Mouse (Mus musculus) layer of hippocampus, adult 11-12 months (tissue): ENCODE results near the gene Rap1gap2.

Experiments used
- DNase-seq: peaks from one replicate; pipeline ENCODE4 v3.0.0; 2022; ENCODE audit warnings: low spot score

The Rap1gap2 gene

GRCm38 (mm10) chr11:74459651-74460050, 151.1 kb downstream of the Rap1gap2 start:
- no peak for DNase-seq

DNA sequence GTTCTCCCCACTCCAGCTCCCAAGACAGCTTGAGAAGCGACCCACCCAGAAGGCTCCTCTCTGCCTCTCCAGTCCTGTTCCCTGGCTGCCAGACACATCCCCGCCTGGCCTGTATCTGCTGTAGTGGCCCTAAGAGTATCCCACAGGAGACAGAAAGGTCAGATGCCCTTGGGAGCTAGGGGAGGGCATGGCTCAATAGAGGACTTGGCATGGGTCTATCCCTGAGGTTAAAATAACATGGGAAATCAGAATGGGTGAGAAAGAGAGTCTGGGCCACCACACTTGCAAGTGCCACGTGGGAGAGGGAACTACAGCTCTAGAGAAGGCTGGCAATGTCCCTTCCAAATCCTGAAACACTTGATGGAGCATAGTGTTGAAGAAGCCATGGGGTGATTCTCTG, 152.3 kb downstream of the Rap1gap2 start:
- no peak for DNase-seq

DNA sequence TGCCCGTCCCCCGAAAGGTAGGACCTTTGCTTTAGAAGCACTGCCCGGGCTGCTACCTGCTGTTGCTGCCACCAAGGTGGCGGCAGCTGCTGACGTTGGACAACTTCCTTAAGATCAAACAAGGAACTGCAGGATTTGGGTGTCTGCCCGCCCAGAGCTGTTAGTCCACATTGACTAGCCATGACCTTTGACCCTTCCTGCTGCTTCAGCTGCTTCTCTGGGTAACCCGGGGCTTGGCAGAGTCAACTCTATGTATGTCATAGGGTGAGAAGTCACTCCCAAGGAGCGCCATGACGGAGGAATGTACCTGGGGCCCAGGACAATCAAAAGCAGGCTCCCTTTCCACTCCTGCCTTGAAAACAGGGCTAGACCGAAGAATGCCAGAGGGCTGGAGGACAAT, 153.5 kb downstream of the Rap1gap2 start:
- no peak for DNase-seq

DNA sequence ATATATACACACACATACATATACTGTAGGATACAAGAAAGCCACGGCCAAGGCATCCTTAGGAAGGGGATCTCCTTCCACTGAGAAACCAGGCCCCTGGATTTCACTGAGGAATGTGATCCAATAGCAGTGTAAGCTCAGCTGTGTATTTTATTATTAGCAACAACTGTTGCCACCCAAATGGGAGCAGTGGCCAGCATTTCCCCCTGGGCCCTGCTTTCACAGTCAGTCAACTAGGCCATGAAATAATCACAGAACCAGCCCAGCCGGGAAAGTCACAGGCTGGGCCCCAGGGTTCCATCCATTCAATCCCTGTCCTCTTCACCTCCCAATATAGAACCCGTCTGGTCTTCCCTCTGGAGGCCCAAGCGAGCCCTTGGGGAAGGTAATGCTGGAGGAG, 162.2 kb downstream of the Rap1gap2 start:
- no peak for DNase-seq

DNA sequence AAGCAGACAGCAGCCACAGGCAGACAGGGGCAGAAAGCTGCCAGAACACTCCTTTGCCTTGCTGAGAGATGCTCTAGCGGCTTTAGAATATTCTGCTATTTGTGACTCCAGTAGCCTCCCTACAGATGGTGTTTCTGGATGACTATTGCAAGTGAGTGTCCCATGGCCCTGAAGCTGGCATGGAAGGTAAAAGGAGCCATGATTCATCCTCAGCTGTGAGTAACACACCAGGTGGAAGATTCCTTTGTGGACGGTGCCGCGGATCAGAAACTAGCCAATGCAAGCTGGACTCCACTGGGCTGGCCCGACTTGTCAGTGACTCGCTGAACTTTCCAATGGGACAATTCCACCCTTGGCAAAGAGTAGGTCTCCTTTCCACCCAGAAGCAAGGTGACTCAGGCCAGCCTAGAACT, 162.7 kb downstream of the Rap1gap2 start:
- DNase-seq = peak; percentile 31

DNA sequence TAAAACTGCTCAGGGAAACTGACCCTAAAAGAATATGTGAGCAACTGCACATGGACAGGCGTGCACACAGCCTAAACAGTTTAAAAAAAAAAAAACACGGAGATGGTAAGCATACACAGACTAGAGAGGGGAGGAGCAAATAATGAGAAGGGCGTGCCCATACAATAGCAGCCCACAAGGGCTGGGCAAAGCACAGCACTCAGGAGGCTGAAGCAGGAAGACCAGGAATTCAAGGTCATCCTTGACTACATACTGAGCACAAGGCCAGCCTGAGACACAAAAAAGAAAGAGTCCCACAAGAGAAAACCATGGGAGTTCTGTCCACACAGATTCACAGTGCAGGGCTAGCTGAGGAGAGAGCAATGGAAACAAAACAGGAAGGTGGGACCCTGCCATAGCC, 165.1 kb downstream of the Rap1gap2 start:
- DNase-seq = no peak

DNA sequence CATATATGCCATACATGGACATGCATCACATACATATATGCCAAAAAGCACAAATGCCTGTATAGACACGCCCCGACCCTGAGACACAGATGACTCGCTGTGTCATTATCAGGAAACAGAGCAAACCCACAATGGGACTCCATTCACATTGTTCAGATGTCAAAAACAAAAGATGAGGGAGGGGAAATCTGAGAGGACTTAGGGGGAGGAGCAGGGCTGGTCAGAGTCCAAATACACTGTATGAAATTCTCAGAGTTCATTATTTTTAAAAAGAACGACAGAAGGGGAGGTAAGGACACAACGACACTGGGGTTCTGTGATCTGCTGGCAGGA, 166.8 kb downstream of the Rap1gap2 start:
- no peak for DNase-seq

GRCm38 (mm10) chr11:74443147-74443923, 167.4 kb downstream of the Rap1gap2 start:
- DNase-seq = no peak

- no peak for DNase-seq
These were observed 168.3 kb downstream of the Rap1gap2 start for GRCm38 (mm10) chr11:74442396-74442795.

DNA sequence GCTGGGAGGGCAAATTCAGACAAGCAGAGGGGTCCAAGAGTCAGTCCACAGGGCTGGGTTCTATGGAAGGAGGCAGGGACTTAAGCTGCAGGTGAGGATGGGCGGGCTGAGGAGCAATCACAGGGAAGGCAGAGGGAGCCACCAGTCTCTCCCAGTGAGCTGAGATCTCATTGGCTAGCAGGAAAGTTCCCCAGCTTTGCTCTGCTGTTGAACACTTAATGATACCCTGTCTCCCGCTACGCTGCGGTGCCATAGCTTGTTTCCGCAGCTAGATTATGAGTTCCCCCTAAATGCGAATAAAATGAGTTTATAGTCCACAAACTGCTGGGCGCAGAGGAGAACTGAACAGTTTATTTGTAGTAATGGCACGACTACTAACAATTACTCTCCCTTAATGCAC, 170.6 kb downstream of the Rap1gap2 start:
- no peak for DNase-seq

DNA sequence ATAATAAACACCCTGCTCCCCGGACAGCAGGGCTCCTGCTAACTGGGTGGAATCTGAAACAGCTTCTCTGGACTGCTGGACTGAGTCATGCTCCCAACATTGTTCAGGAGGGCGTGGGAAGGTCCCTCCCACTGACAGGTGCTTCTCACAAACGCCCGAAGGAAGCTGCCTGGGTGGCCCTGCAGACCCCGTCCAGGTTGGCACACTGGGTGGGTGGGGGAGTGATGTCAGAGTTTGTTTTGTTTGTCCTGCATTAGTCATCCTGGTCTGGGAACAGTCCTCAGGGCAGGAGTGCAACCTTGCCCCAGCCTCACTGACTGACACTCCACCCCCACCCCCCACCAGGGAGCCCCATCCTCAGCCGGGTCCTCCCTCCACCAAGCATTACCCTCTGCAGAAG, 171.5 kb downstream of the Rap1gap2 start:
- DNase-seq = no peak

DNA sequence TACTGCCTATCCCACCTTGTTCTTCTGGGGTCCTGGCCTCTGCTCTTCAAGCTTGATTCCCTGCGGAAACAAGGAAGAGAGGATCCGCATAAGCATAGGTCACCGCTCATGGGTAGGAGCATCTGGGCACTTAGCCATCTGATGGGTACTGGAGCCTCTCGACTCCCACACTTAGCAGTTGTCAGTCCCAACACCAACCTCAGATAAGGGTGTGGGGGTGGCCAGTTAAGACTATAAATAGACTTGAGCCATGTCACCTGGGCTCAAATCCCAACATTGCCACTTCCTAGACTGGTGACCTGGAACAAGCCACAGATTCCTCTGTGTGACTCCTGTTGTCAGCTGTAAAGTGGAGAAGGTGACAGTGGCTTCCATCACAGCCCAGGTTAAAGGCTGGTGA, 172.5 kb downstream of the Rap1gap2 start:
- no peak for DNase-seq

DNA sequence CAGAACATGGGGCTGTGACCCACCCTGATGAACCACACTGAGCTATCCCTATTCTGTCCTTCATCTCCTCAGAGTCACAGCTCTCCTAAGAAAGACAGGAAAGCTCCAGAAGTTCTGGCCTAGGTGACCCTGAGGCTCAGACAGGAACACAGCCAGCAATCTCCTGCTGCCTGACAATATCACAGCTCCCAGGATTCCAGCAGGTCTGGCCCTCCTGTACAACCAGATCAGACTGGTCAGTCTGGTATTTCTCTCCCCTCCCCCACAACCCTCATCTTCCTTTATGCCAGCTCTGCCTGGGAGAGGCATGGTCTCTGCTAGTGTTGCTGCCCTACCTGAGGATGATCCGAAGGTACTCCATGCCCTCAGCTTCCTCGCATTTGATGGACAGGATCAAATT, 175.3 kb downstream of the Rap1gap2 start:
- no peak for DNase-seq

DNA sequence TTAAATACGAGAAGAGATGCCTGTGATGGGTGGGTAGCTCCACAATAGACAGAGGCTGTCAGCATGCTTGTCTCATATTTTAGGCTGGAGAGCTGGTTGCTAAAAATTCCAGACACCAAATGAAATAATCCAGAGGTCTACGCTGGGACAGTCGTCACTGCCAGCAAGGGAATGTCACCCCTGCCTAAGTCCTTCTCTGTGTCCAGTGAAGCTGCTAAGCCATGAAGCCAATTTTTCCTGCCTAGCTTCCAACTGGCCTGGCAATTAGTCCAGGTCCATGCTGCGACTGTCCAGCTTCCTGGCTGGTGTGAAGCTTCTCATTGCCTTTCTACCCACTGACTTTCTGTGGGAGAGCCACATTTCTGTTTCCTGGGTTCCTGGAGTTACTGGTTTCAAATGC, 177.7 kb downstream of the Rap1gap2 start:
- no peak for DNase-seq

DNA sequence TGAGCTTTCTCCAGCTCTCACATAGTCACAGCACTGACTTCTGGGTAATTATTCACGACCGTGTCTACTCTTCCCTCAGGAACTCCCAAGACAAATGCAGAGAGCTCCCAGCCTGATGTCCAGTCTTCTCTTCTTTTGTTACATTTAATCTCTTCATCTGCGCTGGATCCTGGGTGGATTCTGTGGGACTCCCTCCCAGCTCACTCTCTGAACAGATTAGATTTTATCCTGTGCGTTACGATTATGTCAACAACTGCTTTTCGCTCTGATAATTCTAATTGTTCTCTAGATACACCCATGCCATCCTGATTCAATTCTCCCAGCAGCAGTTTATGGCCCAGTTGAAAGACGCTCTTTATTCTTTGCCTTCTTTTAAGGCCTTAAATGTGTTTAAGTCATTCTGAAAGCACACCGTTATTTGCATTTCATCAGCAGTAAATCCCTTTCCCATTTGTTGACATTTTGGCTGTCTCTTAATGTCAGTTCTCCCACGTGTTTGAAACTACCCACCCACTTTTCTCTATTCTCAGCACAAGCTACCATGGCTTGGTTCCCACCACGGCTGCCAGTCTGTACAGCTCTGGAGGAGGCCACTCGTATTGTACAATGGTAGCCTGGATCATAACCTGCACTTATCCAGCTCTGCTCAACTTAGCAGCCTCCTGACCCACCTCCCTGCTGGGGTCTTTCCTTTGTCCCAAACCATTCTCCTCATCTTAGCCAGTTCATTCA, 180.8 kb downstream of the Rap1gap2 start:
- no peak for DNase-seq

DNA sequence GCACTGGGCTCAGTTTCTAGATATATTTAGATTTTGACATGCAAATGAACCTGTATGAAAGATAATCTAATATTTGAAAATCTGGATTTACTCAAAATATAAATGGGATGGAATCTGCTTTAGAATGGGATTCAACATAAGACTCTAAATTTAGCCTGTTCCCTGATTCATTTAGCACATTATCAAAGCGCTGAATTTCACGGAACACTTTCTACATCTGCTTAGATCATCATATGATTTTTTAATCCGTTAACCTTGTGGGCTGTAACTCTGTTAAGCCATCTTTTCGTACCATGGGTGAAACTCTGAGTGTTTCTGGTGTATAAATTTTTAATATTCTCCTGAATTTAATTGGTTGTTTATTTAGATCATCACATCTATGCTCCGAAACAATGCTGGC, 184.4 kb downstream of the Rap1gap2 start:
- DNase-seq = no peak

DNA sequence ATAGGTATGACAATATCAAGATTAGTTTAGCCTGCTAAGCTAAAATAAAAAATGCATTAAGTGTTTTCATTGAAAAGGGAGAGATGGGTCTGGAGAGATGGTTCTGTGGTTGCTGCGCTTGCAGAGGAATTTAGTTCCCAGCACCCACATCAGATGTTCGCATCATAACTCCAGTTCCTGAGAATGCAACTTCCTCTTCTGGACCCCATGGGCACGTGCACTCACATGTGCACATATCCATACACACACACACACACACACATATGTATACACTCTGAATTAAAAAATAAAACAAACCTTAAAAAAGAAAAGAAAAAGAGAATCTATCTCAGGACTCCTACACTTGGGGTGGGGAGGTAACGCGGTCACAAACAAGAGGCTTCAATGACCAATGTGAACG, 188.7 kb downstream of the Rap1gap2 start:
- no peak for DNase-seq

GRCm38 (mm10) chr11:74421151-74421550, 189.6 kb downstream of the Rap1gap2 start:
- DNase-seq = no peak

GRCm38 (mm10) chr11:74419601-74420000, 191.1 kb downstream of the Rap1gap2 start:
- no peak for DNase-seq

- no peak for DNase-seq
These were observed 195.0 kb downstream of the Rap1gap2 start for GRCm38 (mm10) chr11:74415736-74416135.

DNA sequence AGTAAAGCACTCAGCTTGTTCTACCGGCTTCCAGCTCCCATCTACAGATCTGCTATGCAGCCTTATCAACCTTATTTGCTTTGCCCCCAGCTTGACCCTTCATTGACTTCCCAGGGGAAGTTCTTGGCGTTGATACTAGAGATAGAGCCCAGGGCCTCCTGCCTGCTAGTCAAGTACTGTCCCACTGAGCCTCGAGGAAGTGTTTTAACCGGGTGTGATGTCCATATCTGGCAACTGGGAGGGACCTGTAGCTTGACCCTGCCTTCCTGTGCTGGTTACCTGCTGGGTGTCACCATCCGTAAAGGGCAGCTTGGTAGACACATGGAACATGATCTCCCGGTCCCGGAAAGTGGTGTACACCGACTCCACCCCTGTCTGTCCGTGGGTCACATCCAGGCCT, 196.6 kb downstream of the Rap1gap2 start:
- no peak for DNase-seq

DNA sequence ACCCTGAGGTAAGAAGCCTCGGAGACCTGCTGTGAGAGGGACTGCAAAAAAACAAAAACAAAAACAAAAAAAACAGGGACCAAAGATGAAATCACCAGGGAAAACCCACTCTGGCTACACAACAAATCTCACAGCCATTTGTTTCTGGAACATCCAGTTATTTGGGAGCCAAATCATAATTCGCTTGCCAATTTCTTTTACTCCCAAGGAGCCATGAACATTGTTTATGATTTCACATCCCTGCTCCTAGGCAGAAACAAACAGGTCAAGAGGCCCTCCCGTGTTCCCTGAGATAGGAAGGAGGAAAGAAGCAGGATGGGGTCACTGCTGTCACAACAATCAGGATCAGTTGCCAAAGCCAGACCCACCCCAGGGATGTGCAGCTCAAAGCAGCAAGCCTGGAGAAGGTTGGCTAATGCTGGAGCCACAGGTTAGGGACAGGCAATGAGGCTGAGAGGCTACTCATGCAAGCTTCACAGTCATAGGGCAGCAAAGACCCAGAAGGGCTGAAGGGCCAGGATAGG, 197.2 kb downstream of the Rap1gap2 start:
- no peak for DNase-seq

DNA sequence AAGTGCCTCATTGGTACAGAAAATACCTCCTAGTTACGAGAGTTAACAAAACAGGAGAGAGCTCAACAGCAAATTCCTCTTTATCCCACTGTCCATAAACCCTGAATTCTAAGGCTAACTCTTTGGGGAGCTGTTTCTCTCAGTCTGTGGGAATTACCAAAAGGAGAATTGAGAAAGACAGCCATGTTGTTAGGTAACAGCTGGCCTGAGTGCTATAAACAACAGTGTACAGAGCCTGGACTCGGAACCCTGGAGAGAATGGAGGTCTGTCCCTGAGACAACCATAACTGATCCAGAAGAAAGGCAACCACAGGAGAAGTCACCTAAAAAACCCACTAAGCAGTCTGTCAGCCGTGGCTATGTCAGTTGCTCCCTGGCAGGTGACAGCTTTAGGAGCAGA, 198.3 kb downstream of the Rap1gap2 start:
- DNase-seq = no peak

GRCm38 (mm10) chr11:74411943-74412342, 198.8 kb downstream of the Rap1gap2 start:
- DNase-seq = no peak
